8 mouse cellular contexts compared by ENCODE assay signal in the genomic region with DNA sequence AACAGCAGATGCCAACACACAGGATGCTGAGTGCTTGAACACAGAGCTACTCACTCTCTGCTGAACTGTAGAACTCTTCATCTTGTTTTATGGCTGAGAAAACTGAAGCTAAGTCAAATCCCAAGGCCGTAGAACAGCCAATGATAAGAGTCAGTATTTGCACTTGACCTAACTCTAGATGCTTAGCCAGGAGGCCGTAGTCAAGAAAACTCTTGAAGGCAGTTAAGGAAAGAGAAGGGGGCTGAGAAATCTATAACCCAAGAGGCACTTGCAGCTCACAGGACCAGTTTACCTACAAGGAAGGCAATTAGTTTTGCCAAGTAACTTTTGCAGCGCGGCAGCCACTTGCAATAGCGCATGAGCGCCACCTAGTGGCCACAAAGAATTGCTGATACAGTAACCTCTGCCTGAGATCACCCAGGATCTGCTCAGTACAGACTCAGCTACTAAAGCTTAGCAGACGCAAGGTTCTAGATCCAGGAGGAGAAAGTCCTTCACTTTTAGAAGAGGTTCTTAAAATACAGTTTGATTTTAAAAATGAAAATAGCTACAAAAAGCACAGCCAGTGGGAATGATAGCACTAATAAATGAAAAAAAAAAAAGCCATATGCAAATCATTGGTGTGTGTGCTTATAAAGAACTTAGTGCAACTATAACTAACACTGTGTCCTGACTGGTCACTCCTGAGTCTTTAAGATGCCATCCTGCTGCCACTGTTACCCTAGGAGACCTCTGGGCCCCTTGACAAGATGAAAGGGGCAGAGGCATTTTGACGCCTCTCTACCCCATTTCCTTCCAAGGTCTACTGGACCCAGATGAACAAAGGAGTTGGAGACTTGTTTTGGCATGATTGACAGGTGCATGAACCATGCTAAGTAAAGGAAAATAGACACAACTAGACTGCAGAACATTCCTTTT.
A peak's percentile ranks its signal among the peaks of the same experiment; 100 is the strongest.
DNase-seq lines count a peak whose midpoint lies in the region; ATAC-seq and TF ChIP-seq lines count a peak whose summit lies in the region.

No protein-coding gene starts in this region.

- peak; percentile 81 for DNase-seq in B cell, adult 2 months
- DNase-seq in R1 (ENCODE audit: low read depth, low spot score): peak; percentile 71
- peak; percentile 88 to 92 for DNase-seq in cerebellum, postnatal 14 days
- DNase-seq in gastrocnemius, adult 2 months: peak; percentile 86
- peak; percentile 88 for DNase-seq in kidney, postnatal 14 days
- peak; percentile 63 for DNase-seq in liver, embryonic 13.5 days
- peak; percentile 89 for DNase-seq in retina, embryonic 14.5 days (ENCODE audit: low spot score)
- DNase-seq in thymus, postnatal 14 days: peak; percentile 87

- ATAC-seq in liver, embryonic 13.5 days (ENCODE audit: low read depth): no peak; the same call in 1 of the 2 replicates

- intact Hi-C loops in gastrocnemius, adult 2 months (cut with DNase I): loop anchor here (1.0 to 5.0 kb wide), 4 partner anchors 162 to 910 kb away; no protein-coding TSS in a partner anchor

- no peak overlapping the region for H3K9ac ChIP-seq in liver, embryonic 13.5 days

- H3K27me3 ChIP-seq in liver, embryonic 13.5 days: no peaks in the 10 kb centered on the region; the same call in 1 of the 2 replicates

- no peak overlapping the region for H3K4me2 ChIP-seq in liver, embryonic 13.5 days

- H3K36me3 ChIP-seq in liver, embryonic 13.5 days: no peaks in the 10 kb centered on the region

- 22% methylated on average over 8 of the region's 8 CpGs for WGBS in liver, embryonic 13.5 days (ENCODE audit: insufficient replicate concordance)

- peaks cover 3% of the 10 kb centered on the region; the same call in 1 of the 2 replicates for H3K4me1 ChIP-seq in liver, embryonic 13.5 days (replicated peaks)

- no peak overlapping the region for H3K27ac ChIP-seq in gastrocnemius, adult 2 months
- no peak overlapping the region for H3K27ac ChIP-seq in liver, embryonic 13.5 days

- no peak overlapping the region for H3K4me3 ChIP-seq in gastrocnemius, adult 2 months
- H3K4me3 ChIP-seq in liver, embryonic 13.5 days (replicated peaks): no peak overlapping the region

- no peaks in the 10 kb centered on the region for H3K9me3 ChIP-seq in liver, embryonic 13.5 days (replicated peaks)

- peak; percentile 98 for TF ChIP-seq CTCF in gastrocnemius, adult 2 months (IDR thresholded peaks at IDR 0.05)
